Mouse (Mus musculus): ENCODE results near the gene Cltrn.

DNA sequence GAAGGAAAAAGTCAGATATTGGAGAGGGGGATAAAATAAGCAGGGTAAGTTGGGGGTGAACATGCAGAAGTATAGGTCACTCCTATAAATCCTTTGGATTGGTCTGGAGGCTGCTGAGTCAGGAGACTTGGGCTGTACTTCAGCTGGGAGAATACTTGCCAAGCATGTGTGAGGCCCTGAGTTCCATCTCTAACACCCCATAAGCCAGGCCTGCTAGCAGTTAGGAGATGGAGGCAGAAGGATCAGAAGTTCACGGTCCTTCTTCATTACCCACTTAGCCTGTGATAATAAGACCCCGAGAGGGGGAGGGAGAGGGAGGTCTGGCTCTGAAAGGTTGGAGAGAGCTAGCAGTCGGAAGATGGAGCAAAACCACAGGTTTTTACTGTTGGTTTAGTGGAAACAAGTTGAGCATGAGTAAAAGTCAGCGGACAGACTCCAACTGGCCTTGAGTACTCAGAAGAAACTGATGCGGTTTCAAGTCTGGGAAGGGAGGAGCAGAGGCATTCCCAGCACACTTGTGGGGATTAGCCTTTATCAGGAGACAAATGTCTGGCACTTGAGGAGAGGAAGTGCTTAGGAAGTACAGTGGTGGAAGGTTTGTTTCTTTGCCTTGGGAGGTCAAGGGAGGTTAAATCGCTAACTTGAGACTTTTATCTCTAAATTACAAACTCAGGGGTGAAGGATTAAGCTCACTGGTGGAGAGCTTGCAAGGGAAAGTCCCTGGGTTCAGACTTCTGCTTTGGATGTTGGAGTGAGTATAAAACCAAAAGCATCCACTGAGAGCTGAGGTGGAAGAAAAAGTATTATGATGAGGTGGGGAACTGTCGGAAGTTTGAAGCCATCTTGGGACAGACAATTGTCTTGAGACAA is 3.9 kb downstream of the Cltrn start:
- TF ChIP-seq ETS1 (IDR thresholded peaks at IDR 0.05; ENCODE audit: low read depth, low read length) (peak; percentile 37; the same call in 1 of the 2 replicates), EP300 (IDR thresholded peaks at IDR 0.05; ENCODE audit: low read depth in 1 of 2, low read length in 2 of 2) (peak; percentile 48 to 52; a peak in 3 of 4 replicates), CTCF (IDR thresholded peaks at IDR 0.05 in 2 of 3, conservative IDR thresholded peaks at IDR 0.05 in 1 of 3; ENCODE audit: control insufficient read depth in 1 of 3, insufficient read depth in 1 of 3, low read depth in 2 of 3, low read length in 3 of 3, poor library complexity in 1 of 3, severe bottlenecking in 1 of 3) (no peak), ELF1 (IDR thresholded peaks at IDR 0.05; ENCODE audit: low read depth, low read length) (no peak), JUND (IDR thresholded peaks at IDR 0.05; ENCODE audit: low read depth, low read length) (no peak), CHD2 (IDR thresholded peaks at IDR 0.05; ENCODE audit: low read length) (no peak), ZC3H11A (IDR thresholded peaks at IDR 0.05; ENCODE audit: low read depth, low read length) (no peak)
